Mouse (Mus musculus): ENCODE data around the gene Rpf2.

Rpf2 gene

DNA sequence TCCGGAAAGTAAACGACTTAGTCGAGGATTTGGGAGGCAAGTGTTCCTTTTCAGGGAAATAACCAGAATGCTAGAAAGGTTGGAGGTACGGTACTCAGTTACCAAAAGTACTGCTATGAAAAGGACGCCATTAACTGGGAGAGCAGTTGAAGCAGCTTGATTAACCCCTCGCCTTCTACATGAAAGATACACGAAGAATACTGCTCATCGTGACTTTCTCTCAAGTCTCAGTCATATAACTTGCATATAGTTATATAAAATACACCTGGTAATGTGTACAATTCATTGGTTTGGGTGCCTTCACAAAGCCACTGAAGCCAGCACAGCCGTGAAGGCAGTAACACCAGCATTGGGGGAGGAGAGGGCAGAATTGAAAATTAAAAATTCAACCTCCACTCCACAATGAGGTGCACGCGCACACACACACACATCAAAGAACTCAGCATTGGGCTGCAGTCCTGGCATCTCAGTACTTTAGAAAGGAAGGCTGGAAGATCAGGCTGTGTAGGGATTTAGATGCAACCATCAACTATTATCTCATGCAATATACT, 405 bp upstream of the Rpf2 start:
- DNase-seq: no peak

DNA sequence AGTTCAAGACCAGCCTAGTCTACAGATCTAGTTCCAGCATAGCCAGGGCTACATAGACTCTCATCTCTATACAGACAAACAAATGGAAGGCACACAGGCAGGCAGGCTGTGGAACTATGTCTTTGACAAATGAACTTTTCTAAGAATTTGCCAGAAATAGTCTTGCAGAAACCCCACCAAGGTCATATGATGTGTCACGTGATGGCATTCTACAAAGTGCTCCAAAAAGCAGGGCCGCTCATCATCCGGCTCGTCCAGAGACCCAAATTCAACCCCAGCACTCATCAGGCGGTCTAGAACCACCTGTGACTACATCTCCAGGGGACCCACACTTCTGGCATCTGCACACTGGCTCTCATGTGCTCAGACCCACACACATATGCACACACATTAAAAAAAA, 9.0 kb downstream of the Rpf2 start:
- DNase-seq: no peak

DNA sequence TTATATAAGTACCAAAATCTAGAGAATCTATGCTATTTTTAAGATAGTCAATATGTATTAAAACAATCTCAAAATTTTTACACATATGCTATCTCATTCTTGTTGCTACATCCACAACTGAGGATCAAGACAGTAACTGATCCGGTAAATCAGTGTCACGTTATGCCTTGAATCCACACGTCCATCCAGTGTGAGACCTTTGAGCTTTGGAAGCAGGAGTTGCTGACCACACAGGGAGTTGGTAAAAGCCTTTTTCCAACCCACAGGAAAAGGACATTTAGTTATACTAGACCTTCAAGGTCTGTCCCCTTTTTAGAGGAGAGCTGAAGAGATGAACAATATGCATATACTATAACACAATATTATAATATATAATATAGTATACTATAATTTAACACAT, 13.6 kb downstream of the Rpf2 start:
- DNase-seq: peak; percentile 55

DNA sequence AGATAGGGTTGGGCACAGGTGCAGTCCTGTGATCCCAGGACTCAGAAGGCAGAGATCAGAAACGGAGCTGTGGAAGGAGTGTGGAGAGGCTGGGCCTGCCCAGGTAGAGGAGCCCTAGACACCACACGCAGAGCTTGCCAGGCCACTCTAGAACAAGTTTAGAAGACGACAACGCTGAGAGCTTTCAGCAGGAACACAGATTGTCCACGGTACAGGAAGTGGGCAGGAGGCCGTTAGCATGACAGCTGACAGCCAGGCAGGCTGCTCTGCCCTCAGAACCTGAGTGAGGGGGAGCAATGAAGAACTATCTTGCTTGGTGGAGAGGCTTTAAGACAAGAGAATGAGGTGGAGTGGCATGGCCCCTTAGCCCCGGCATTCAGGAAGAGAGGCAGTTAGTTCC, 14.4 kb downstream of the Rpf2 start:
- DNase-seq: no peak

DNA sequence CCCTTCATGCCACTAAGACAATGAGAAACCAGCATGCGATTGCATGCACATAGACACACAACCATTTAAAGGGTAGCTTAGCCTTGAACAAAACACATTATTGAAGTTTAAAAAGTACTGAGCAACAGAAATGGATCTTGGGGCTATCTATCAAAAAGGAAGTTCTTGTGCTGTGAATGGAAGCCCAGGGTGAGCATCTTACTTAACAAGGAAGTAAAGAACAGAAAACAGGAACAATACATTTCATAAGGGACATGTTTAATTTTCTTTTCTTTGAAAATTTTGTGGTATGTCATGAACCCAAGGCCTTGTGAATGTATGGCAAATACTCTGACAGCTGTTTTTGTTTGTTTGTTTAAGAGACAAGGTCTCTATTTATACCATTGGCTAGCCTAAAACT, 17.1 kb downstream of the Rpf2 start:
- no peak for DNase-seq

DNA sequence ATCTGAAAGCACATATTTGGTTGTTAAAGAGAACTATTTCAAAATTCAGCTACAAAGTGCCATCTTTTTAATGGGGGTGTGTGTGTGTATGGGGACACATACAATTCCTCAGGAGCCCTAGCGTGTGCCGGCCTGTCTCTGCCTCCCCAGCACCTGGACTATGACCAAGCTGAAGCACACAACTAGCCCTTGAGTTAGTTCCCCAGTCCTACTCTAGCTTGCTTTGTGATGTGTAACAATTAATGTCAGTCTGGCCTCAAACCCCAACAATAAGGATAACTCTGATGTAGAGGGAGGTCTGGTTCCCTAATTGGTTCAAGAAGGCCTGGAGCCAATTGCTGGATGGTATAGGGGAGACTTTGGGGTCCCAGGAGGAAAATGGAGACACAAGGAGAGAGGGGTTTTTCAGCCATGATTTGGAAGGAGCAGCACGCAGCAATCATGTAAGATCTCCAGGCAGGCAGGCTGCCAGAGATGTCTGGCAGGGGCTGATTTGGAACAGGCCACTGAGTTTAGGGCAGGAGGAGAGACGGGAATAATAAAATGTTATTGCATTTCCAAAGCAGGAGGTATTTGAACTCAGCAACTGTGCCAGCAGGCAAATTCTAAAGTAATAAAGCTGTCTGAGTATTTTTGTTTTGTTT, 19.1 kb downstream of the Rpf2 start:
- no peak for DNase-seq

DNA sequence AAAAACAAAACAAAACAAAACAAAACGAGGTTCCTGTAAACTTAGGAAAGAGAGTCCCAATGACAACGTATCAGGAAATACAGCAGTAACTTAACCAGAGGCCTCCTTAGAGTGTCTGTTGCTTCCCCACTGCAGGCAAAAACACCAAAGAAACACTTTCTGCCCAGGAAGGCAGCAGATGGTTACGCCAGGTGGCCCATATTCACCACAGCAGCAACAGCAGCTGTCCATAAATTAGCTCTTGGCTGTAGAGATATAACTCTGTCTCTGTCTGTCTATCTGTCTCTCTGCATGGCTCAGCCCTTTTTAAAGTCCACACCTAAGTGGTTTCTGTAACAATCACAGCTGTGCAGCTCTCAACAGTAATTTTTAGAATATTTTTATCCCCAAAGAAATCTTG, 28.0 kb downstream of the Rpf2 start:
- DNase-seq: no peak

DNA sequence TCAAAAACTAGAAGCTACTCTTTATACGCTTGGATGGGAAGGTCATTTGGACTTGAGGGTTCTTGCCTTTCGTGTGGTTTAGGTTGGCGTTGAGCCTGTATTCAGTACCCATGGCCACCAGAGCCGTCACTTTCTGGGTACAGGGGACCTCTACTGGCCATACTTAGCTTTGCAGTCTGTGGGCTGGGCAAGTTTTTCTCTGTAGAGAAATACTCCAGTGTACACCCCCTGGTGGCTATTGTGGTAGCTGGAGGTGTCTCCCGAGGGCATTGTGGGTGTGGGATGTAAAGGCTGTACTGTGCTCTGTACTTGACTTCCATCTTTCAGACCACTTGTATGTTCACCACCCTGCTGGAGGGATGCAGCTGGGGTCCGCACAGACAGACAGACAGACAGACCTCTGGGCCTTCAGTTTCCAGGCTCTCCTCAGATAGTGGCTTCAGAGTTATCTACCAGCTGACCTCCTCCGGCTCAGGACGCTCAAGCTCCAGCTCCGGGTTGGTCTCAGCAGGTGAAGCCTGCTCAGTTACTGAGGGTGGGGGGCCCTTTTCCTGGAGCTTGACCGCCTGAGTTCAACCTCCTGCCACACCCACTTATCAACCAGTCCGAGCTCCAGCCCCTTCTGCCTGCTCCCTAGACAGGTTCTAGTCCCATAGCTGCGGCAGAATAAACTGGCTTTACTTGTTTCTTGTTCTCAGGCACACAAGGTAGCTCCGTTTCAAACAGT, 34.2 kb downstream of the Rpf2 start:
- peak; percentile 98 for DNase-seq

DNA sequence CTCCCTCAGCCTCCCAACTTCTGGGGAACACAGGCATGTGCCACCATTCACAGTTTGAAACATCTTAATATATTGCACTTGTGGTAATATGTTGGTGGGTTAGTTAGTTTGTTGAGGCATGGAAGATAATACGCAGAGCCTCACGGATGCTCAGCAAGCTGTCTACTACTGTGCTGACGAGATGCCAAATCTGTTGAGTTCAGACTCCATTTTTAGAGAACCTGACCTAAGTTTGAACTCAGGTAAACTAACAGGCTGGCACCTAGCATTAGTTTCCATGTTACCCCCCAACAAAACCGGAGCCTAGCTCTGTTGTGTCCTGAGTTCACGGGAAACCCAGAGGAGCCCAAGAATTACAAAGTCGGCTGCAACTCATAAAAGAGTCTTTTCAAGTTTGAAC, 51.8 kb downstream of the Rpf2 start:
- DNase-seq: no peak

DNA sequence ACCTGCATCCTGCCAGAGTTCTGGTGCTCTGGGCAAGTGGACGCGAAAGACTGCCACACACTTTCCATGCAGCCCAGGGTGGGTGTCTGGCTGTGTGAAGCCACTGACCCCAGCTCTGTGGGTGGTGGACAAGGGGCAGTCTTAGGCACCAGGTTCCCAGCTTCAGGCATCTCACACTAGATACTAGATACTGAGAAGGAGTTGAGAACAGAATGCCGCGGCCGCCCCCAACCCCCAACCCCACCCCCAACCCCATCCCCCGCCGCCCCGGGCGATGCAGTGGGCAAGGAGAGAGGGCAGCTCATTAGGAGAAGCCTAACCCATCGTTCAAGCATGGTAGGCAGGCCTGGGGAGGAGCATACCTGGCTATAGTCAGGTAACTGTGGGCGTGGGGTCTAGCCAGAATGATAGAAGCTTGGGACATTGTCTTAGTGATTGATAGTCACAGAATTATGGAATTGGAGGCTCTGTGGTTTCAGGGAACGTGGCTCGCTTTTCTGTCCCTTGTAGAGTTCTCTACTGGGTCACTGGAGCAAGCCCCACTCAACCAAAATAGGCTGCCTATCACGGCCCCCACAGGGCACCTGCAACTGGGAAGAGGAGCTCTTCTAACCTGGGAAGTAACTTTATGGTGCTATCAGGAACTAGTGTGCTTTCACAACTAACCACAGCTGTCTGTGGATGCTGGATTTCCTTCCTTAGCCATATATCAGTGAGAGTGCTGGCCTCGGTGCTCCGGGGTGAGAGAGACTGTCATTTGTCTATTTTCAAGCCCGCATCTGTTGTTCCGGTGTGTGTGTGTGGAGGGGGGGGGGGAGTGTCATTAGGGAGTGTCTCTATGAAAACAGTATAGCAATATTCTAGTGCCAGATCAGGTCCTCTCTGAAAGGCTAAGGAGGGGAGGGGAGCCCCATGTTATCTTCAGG, 54.6 kb downstream of the Rpf2 start:
- DNase-seq: no peak

DNA sequence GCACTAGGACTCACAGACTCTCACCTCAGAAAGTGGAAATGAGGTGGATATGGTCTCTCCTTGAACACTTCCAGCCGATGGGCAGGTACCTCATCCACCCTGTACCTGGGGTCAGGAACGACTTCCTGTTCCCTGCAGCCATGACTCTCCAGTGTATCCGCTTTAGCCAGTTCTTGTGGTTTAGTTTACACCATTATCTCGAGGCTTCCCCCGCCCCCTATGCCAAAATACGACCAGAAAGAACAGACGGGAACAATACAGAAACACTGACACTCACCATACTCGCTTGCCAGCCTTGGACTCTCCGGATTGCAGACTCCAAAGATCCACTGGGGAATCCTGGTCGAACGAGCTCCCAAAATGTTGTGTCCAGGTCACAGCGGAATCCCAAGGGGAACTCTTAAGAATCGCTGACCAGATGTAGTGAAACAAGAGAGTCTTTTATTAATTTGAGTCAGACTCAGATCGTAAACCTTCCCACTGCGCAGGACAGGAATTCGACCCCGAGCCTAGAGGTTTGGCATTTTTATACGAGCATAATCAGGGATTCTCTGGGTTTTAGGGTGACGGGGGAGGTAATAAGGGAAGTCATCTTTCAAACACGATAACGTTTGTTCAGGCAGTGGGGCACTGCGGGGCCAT, 55.4 kb downstream of the Rpf2 start:
- no peak for DNase-seq

DNA sequence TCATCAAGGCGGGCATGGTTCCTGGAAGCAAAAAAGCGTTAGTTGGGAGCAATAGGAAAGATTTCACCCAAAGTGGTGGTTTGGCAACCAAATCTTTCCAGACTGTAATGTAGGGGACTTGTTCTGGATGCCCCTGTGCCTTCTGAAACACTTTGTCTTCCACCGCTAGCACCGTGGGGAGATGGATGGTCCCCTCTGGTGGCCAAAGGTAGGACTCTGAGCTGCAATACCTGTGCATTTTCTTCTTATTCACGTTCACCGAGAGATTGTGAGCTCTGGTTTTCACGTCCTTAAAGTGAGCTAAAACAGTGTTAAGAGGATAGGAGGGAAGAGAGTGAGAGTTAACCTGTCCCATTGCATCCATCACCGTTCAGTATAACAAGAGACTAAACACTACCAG, 56.0 kb downstream of the Rpf2 start:
- no peak for DNase-seq

DNA sequence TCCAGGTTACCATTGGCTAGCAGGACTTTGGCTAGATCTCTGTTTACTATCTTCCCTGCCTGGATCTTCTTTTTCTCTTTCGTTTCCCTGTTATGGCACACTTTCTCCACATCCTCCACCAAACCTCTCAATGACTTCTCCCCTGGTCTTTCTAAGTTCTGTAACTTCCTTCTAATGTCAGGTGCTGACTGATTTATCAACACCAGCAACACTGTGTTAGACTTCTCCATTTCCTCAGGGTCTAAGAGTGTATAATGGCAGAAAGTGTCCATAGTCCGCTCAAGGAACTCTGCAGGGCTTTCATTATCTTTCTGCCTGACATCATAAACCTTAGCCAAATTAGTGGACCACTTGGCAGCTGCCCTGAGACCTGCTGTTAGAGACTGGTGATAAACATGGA, 57.1 kb downstream of the Rpf2 start:
- DNase-seq: no peak

DNA sequence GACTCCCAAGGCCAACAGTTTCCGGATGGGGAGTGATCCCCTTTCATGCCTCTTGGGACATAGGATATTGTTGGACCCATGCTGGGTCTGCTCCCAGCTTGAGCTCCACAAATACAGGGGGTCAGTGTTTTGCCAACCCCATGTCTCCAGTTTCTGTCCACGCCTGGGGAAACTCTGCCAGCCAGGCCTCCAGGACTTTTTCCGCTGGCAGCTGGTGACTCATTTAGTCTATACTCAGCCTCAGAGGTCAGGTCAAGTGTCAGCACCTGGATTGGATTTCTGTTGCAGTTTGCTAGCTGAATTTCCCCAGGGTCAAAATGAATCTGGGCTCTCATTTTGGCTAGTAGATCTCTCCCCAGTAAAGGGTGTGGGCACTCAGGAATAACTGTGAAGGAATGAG, 58.0 kb downstream of the Rpf2 start:
- no peak for DNase-seq

DNA sequence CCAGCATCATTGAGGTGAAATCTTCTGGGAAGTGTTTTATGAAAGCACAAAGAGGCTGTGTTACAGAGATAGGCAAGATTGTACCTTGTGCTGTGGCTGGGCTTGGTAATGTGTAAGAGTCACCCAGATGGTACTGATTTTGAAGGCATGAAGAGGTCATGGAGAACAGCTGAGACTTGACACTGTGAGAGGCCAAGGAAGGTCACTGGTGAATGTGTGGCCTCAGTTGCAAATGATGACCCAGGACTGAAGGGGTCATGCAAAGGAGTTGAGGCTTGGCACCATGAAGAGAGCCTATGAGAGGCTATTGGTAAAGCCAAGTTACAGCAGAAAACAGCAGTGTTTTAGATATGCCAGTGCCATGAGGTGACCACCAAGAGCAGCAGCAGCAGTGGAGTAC, 60.9 kb downstream of the Rpf2 start:
- no peak for DNase-seq

DNA sequence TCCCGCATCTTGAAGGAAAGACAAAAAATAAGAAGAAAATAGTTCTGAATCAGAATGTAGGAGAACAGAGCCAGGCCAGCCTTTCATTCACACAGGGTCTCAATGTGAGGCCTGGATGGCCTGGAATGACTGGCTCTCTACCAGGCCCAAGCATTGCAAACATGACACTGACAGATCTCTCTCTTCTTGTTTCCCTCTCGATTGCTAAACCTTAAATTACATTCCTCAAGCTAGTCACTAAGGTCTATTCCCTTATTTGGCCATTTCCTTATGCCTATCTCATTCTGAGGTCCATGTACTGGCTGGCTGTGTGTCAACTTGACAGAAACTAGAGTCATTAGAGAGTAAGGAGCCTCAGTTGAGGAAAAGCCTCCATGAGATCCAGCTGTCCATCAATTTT, 66.8 kb downstream of the Rpf2 start:
- DNase-seq: no peak

DNA sequence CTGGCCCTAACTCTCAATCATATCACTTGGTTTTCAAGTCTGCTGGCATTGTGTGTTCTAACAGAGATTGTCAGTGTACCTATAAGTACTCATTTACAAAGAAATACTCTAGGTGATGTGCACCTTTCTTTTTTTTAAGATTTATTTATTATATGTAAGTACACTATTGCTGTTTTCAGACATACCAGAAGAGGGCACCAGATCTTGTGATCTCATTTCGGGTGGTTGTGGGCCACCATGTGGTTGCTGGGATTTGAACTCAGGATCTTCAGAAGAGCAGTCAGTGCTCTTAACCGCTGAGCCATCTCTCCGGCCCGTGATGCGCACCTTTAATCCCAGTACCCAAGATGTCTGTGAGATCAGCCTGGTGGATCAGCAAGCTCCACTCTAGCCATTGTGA, 67.7 kb downstream of the Rpf2 start:
- no peak for DNase-seq

DNA sequence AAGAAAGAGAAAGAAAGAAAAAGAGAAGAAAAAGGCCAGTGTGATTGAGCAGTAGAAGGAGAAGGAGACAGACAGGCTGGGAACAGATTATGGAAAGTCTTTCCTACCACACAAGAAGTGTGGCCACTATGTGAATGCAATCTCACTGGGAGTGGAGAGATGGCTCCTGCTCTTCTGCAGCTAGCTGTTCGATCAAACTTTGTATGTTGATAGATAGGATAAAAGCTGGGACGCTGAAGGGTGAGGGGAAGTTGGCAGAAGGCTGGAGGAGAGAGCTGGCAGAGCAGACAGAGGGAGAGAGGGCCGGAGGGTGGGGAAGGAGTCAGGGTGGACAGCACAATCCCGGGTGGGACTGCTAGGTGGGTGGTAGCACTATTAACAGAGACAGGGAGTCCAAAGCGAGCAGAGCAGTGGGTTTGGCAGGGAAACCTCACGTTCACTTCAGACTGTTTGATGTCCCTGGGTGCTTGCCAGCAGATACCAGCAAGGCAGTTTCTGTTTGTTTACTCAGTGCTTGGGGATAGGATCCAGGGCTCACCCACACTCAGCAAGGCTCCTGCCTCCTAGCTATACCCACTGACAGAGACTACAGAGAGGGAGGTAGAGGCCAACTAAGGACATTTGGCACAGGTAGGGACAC, 69.4 kb downstream of the Rpf2 start:
- DNase-seq: peak; percentile 31
